Mouse (Mus musculus) activated CD4-positive, CD25-positive, alpha-beta regulatory T cell, adult 4 months (primary cell): ENCODE measurements around the gene Dnase1l3. TPM values are rescaled to one million over a fixed set of nuclear protein-coding genes. Genes with fewer than 3 reads are reported as not detected.

ENCODE experiments used
- ATAC-seq: one replicate; pipeline ENCODE4 v1.8.0; 2017
- polyA plus RNA-seq, 2 experiments: library from polyadenylated mRNA; unstranded; fragments of 100-300 nt; shearing (Covaris generic); gene quantifications; one replicate each; pipeline ENCODE4 v1.2.1; 2017

Gene Dnase1l3
- 1 to 10 TPM; 2.6 to 4.1 TPM for polyA plus RNA-seq

- ATAC-seq, result peak; percentile 22
Measured at GRCm38 (mm10) chr14:7994271-7994767, at the start of gene Dnase1l3. Gene Dnase1l3, minus strand, starts transcription at chr14:7994573.

- no peak for ATAC-seq
Measured at GRCm38 (mm10) chr14:8042577-8042976, 48.2 kb upstream of the Dnase1l3 start.

GRCm38 (mm10) chr14:8042120-8042519 lies 47.7 kb upstream of the Dnase1l3 start:
- ATAC-seq, result no peak

- no peak for ATAC-seq
Measured at GRCm38 (mm10) chr14:8040911-8041678, 46.7 kb upstream of the Dnase1l3 start.

GRCm38 (mm10) chr14:8040179-8040578 lies 45.8 kb upstream of the Dnase1l3 start:
- no peak for ATAC-seq

GRCm38 (mm10) chr14:8038791-8039448 lies 44.5 kb upstream of the Dnase1l3 start:
- ATAC-seq, result no peak

- ATAC-seq, result no peak
Measured at GRCm38 (mm10) chr14:8038150-8038549, 43.8 kb upstream of the Dnase1l3 start.

- ATAC-seq, result no peak
Measured at GRCm38 (mm10) chr14:8036406-8036805, 42.0 kb upstream of the Dnase1l3 start.

- no peak for ATAC-seq
Measured at GRCm38 (mm10) chr14:8035951-8036350, 41.6 kb upstream of the Dnase1l3 start.

GRCm38 (mm10) chr14:8034561-8034960 lies 40.2 kb upstream of the Dnase1l3 start:
- ATAC-seq, result no peak

GRCm38 (mm10) chr14:8032087-8032944 lies 37.9 kb upstream of the Dnase1l3 start:
- no peak for ATAC-seq

- no peak for ATAC-seq
Measured at GRCm38 (mm10) chr14:8030535-8030934, 36.2 kb upstream of the Dnase1l3 start.

GRCm38 (mm10) chr14:8029752-8030151 lies 35.4 kb upstream of the Dnase1l3 start:
- ATAC-seq, result no peak

- no peak for ATAC-seq
Measured at GRCm38 (mm10) chr14:8028086-8028485, 33.7 kb upstream of the Dnase1l3 start.

- no peak for ATAC-seq
Measured at GRCm38 (mm10) chr14:8026769-8027531, 32.6 kb upstream of the Dnase1l3 start.

GRCm38 (mm10) chr14:8024936-8025335 lies 30.6 kb upstream of the Dnase1l3 start:
- no peak for ATAC-seq

GRCm38 (mm10) chr14:8024469-8024868 lies 30.1 kb upstream of the Dnase1l3 start:
- no peak for ATAC-seq

GRCm38 (mm10) chr14:8020546-8020945 lies 26.2 kb upstream of the Dnase1l3 start:
- no peak for ATAC-seq

- no peak for ATAC-seq
Measured at GRCm38 (mm10) chr14:8020011-8020410, 25.6 kb upstream of the Dnase1l3 start.

GRCm38 (mm10) chr14:8016951-8017350 lies 22.6 kb upstream of the Dnase1l3 start:
- no peak for ATAC-seq

- no peak for ATAC-seq
Measured at GRCm38 (mm10) chr14:8016276-8016675, 21.9 kb upstream of the Dnase1l3 start.

GRCm38 (mm10) chr14:8015756-8016155 lies 21.4 kb upstream of the Dnase1l3 start:
- no peak for ATAC-seq
